Mouse (Mus musculus) olfactory bulb, adult 2 months (tissue): Measurements from ENCODE around the gene Bace1.

Source experiments
- CTCF ChIP-seq: fragments of 200-500 bp; IDR thresholded peaks from 2 replicates; pipeline ENCODE4 v1.5.1; 2012; ENCODE audit warnings: low read depth, mild to moderate bottlenecking, low read length, moderate library complexity; ENCODE audit not compliant: insufficient read depth
- POLR2A ChIP-seq: fragments of 200-500 bp; IDR thresholded peaks from 2 replicates; pipeline ENCODE4 v1.6.1; 2012; ENCODE audit warnings: mild to moderate bottlenecking, low read depth, low read length, moderate library complexity; ENCODE audit not compliant: insufficient read depth

- TF ChIP-seq CTCF, result no peak
- TF ChIP-seq POLR2A, result no peak
These were observed 13.4 kb downstream of the Bace1 start for GRCm38 (mm10) chr9:45851776-45852175.
